Mouse (Mus musculus) MN1 (cell line): Measurements from ENCODE around the gene St8sia1.

Experiments
- DNase-seq: peaks from one replicate; pipeline ENCODE4 v3.0.0-alpha.2; 2016; ENCODE audit warnings: low spot score

St8sia1 gene

GRCm38 (mm10) chr6:142979665-142980660 is 15.7 kb upstream of the St8sia1 start:
- no peak for DNase-seq

GRCm38 (mm10) chr6:142977221-142977620 is 13.0 kb upstream of the St8sia1 start:
- DNase-seq = no peak

- DNase-seq = no peak
Observed at GRCm38 (mm10) chr6:142973289-142973688, 9.0 kb upstream of the St8sia1 start.

GRCm38 (mm10) chr6:142972205-142972604 is 8.0 kb upstream of the St8sia1 start:
- no peak for DNase-seq

GRCm38 (mm10) chr6:142967407-142967806 is 3.2 kb upstream of the St8sia1 start:
- DNase-seq = no peak

GRCm38 (mm10) chr6:142964531-142965385 is 506 bp upstream of the St8sia1 start:
- DNase-seq = no peak

- DNase-seq = no peak
Observed at GRCm38 (mm10) chr6:142963480-142964075, 674 bp downstream of the St8sia1 start.

GRCm38 (mm10) chr6:142962881-142963280 is 1.4 kb downstream of the St8sia1 start:
- DNase-seq = no peak

GRCm38 (mm10) chr6:142962476-142962875 is 1.8 kb downstream of the St8sia1 start:
- no peak for DNase-seq

GRCm38 (mm10) chr6:142961721-142962455 is 2.4 kb downstream of the St8sia1 start:
- DNase-seq = no peak

- no peak for DNase-seq
Observed at GRCm38 (mm10) chr6:142956556-142956955, 7.7 kb downstream of the St8sia1 start.

GRCm38 (mm10) chr6:142955281-142955680 is 9.0 kb downstream of the St8sia1 start:
- no peak for DNase-seq

- no peak for DNase-seq
Observed at GRCm38 (mm10) chr6:142953189-142953588, 11.1 kb downstream of the St8sia1 start.

- DNase-seq = no peak
Observed at GRCm38 (mm10) chr6:142952361-142952954, 11.8 kb downstream of the St8sia1 start.

- no peak for DNase-seq
Observed at GRCm38 (mm10) chr6:142951564-142952308, 12.5 kb downstream of the St8sia1 start.

- no peak for DNase-seq
Observed at GRCm38 (mm10) chr6:142950354-142950753, 13.9 kb downstream of the St8sia1 start.

- no peak for DNase-seq
Observed at GRCm38 (mm10) chr6:142948955-142949357, 15.3 kb downstream of the St8sia1 start.

- DNase-seq = no peak
Observed at GRCm38 (mm10) chr6:142947029-142947428, 17.2 kb downstream of the St8sia1 start.

GRCm38 (mm10) chr6:142946069-142946871 is 18.0 kb downstream of the St8sia1 start:
- no peak for DNase-seq

- DNase-seq = no peak
Observed at GRCm38 (mm10) chr6:142945461-142945860, 18.8 kb downstream of the St8sia1 start.
